22 mouse cellular contexts compared by ENCODE assay signal in the genomic region with DNA sequence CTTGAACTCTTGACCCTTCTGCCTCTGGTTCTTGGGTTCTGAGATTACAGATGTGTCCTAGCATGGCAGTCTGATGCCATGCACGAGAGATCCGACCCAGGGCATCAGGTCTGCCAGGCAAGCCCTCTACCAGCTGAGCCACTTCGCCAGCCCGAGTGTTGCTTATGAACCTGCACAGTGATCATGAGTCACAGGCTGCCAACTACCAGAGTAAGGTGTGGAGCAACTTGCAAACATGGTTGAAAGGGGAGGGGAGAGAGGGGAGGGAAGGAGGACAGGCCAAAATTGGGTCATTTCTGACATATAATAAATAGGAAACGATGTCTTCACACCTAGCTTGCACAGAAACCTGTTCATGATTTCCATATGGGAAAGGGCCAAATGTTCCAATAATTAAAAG. TPM values are rescaled to one million over a fixed set of nuclear protein-coding genes. Genes with fewer than 3 reads are reported as not detected.
DNase-seq lines count a peak whose midpoint lies in the region; ATAC-seq and TF ChIP-seq lines count a peak whose summit lies in the region.
"Had no signal": no experiment of that assay in that cellular context is flagged by ENCODE, and none has a peak within 500 bp of the region (broad histone marks: within the 10 kb centered on the region; RNA-seq: fewer than 3 reads in every experiment).

No protein-coding gene starts in this region.

- H3K27ac ChIP-seq in heart, embryonic 12.5 days (ENCODE audit: poor library complexity, severe bottlenecking), result peak overlapping the region; percentile 36; the same call in 1 of the 2 replicates
- no peak overlapping the region for H3K27ac ChIP-seq in lung, postnatal 0 days (ENCODE audit: low read length)
- H3K27ac ChIP-seq in embryonic fibroblast, embryonic 13.5 days (ENCODE audit: insufficient read depth, low read length), result peak overlapping the region; percentile 72; the same call in 1 of the 2 replicates
- no peak overlapping the region for H3K27ac ChIP-seq in midbrain, embryonic 10.5 days (replicated peaks)
- no peak overlapping the region for H3K27ac ChIP-seq in thymus, adult 2 months (ENCODE audit: control insufficient read depth, insufficient read depth, low read length)
- H3K27ac ChIP-seq: heart, adult 2 months; hindbrain, embryonic 12.5 days; hindbrain, embryonic 15.5 days had no signal

- 82% methylated on average over 5 of the region's 5 CpGs for WGBS in heart, embryonic 12.5 days
- 69% methylated on average over 5 of the region's 5 CpGs for WGBS in lung, postnatal 0 days
- WGBS in midbrain, embryonic 10.5 days, result 90% methylated on average over 5 of the region's 5 CpGs
- WGBS in thymus, adult 2 months, result 94% methylated on average over 5 of the region's 5 CpGs

- no peak for TF ChIP-seq EP300 in lung, postnatal 0 days (IDR thresholded peaks at IDR 0.05)

- no peak overlapping the region for H3K4me3 ChIP-seq in heart, embryonic 12.5 days
- no peak overlapping the region for H3K4me3 ChIP-seq in lung, postnatal 0 days (ENCODE audit: low read depth, low read length)
- H3K4me3 ChIP-seq in embryonic fibroblast, embryonic 13.5 days (ENCODE audit: insufficient read depth, low read length), result no peak overlapping the region
- H3K4me3 ChIP-seq in midbrain, embryonic 10.5 days, result no peak overlapping the region
- no peak overlapping the region for H3K4me3 ChIP-seq in thymus, adult 2 months (ENCODE audit: control insufficient read depth, insufficient read depth, low read length)
- H3K4me3 ChIP-seq: heart, adult 2 months; hindbrain, embryonic 12.5 days; hindbrain, embryonic 15.5 days had no signal

- peaks cover 83% of the 10 kb centered on the region for H3K4me1 ChIP-seq in heart, embryonic 12.5 days (replicated peaks)
- peaks cover 26% of the 10 kb centered on the region; the same call in 1 of the 2 replicates for H3K4me1 ChIP-seq in lung, postnatal 0 days (ENCODE audit: insufficient read depth, low read depth, low read length)
- peaks cover 36% of the 10 kb centered on the region for H3K4me1 ChIP-seq in embryonic fibroblast, embryonic 13.5 days (ENCODE audit: control insufficient read depth, insufficient read depth, low read length)
- H3K4me1 ChIP-seq in midbrain, embryonic 10.5 days, result no peaks in the 10 kb centered on the region
- H3K4me1 ChIP-seq in thymus, adult 2 months (replicated peaks; ENCODE audit: control insufficient read depth, insufficient read depth, low read length), result no peaks in the 10 kb centered on the region

- no peaks in the 10 kb centered on the region for H3K9me3 ChIP-seq in heart, embryonic 12.5 days (replicated peaks)
- no peaks in the 10 kb centered on the region for H3K9me3 ChIP-seq in lung, postnatal 0 days (ENCODE audit: low read length)
- no peaks in the 10 kb centered on the region for H3K9me3 ChIP-seq in midbrain, embryonic 10.5 days (replicated peaks)
- H3K9me3 ChIP-seq: hindbrain, embryonic 12.5 days; hindbrain, embryonic 15.5 days had no signal

- TF ChIP-seq POLR2A in embryonic fibroblast, embryonic 13.5 days (IDR thresholded peaks at IDR 0.05; ENCODE audit: low read depth, low read length), result no peak
- no peak for TF ChIP-seq POLR2A in thymus, adult 2 months (IDR thresholded peaks at IDR 0.05; ENCODE audit: control insufficient read depth, extremely low read depth, insufficient read depth, low read length, poor library complexity)

- H3K9ac ChIP-seq in heart, embryonic 12.5 days, result no peak overlapping the region
- no peak overlapping the region for H3K9ac ChIP-seq in lung, postnatal 0 days (replicated peaks; ENCODE audit: low read depth)
- H3K9ac ChIP-seq: forebrain, postnatal 0 days; hindbrain, embryonic 12.5 days; hindbrain, embryonic 15.5 days had no signal

- TF ChIP-seq CTCF in lung, postnatal 0 days (IDR thresholded peaks at IDR 0.05), result no peak
- TF ChIP-seq CTCF in embryonic fibroblast, embryonic 13.5 days (IDR thresholded peaks at IDR 0.05; ENCODE audit: borderline replicate concordance, insufficient read depth, low read length), result no peak
- TF ChIP-seq CTCF in thymus, adult 2 months (IDR thresholded peaks at IDR 0.05; ENCODE audit: borderline replicate concordance, control insufficient read depth, extremely low read depth, insufficient read depth, low read length, poor library complexity), result no peak

- ATAC-seq in heart, embryonic 12.5 days (ENCODE audit: insufficient number of reproducible peaks, low FRiP score), result no peak
- ATAC-seq in lung, postnatal 0 days, result no peak
- ATAC-seq: activated CD4-positive, CD25-positive, alpha-beta regulatory T cell, adult 4 months; forebrain, embryonic 14.5 days; forebrain, postnatal 0 days had no signal

- no peak overlapping the region for H3K4me2 ChIP-seq in heart, embryonic 12.5 days
- no peak overlapping the region for H3K4me2 ChIP-seq in lung, postnatal 0 days (replicated peaks; ENCODE audit: low read depth, low read length)
- H3K4me2 ChIP-seq: heart, embryonic 11.5 days; hindbrain, embryonic 12.5 days; hindbrain, embryonic 15.5 days had no signal

- H3K27me3 ChIP-seq in heart, embryonic 12.5 days (replicated peaks), result no peaks in the 10 kb centered on the region
- no peaks in the 10 kb centered on the region for H3K27me3 ChIP-seq in lung, postnatal 0 days (replicated peaks; ENCODE audit: insufficient read depth, low read length)
- no peaks in the 10 kb centered on the region for H3K27me3 ChIP-seq in midbrain, embryonic 10.5 days (ENCODE audit: low read depth, poor library complexity, severe bottlenecking)
- H3K27me3 ChIP-seq in thymus, adult 2 months (ENCODE audit: control insufficient read depth, insufficient read depth, low read length), result no peaks in the 10 kb centered on the region
- H3K27me3 ChIP-seq: hindbrain, embryonic 12.5 days; hindbrain, embryonic 15.5 days had no signal

- H3K36me3 ChIP-seq in heart, embryonic 12.5 days, result 0 out of 2 replicates have a peak, but pooled peaks cover 2% of the 10 kb centered on the region
- no peaks in the 10 kb centered on the region for H3K36me3 ChIP-seq in lung, postnatal 0 days (ENCODE audit: insufficient read depth, low read length)
- H3K36me3 ChIP-seq in midbrain, embryonic 10.5 days, result no peaks in the 10 kb centered on the region
- no peaks in the 10 kb centered on the region for H3K36me3 ChIP-seq in thymus, adult 2 months (ENCODE audit: control insufficient read depth, insufficient read depth, low read length)
- H3K36me3 ChIP-seq: hindbrain, embryonic 12.5 days; hindbrain, embryonic 15.5 days had no signal

- DNase-seq in heart, adult 18-20 months, result no peak
- DNase-seq in lung, postnatal 0 days (ENCODE audit: low spot score), result peak; percentile 50
- no peak for DNase-seq in lung, adult 18-20 months
- peak; percentile 56 for DNase-seq in 416B (ENCODE audit: low read depth)
- DNase-seq in midbrain, embryonic 10.5 days (ENCODE audit: low spot score), result no peak
- no peak for DNase-seq in thymus, adult 2 months
- DNase-seq: adrenal gland, adult 8-10 months; adrenal gland, postnatal 25 days; cerebellum, adult 11-12 months; cerebellum, adult 8-10 months; cerebellum, postnatal 10 days; forebrain, postnatal 0 days; gastrocnemius, postnatal 36 days; heart, postnatal 14 days had no signal

RNA-seq across cellular contexts. Expression of a gene that starts 17.0 kb away (rescaled TPM):
- polyA plus RNA-seq in heart, embryonic 12.5 days (2016; fragmentation: Nextera tagmentation; extraction: Ambion mirVana), result 36.8 and 43.6 TPM in 2 replicates
- 10 to 100 TPM; 49.0 to 50.5 TPM for total RNA-seq in heart, adult 18-20 months (2021)
- polyA plus RNA-seq in lung, postnatal 0 days (2015; fragmentation: Nextera tagmentation; extraction: Ambion mirVana), result 28.5 and 30.6 TPM in 2 replicates
- 130 and 144 TPM in 2 replicates for polyA plus RNA-seq in embryonic fibroblast, embryonic 13.5 days (2011; ENCODE audit: insufficient read length, low read depth, missing spikeins)
- polyA plus RNA-seq in midbrain, embryonic 10.5 days (2016; fragmentation: Nextera tagmentation; extraction: Ambion mirVana), result 11.3 and 11.4 TPM in 2 replicates
- polyA plus RNA-seq in thymus, adult 2 months (2012; rRNA removed), result 3.8 and 4.7 TPM in 2 replicates

Comparison
In these comparisons a context has a peak if more than half of its experiments do, and no peak if none do; other contexts are left out.
1. DNase-seq: peak in lung, postnatal 0 days (single experiment) and 416B (single experiment); none in heart, adult 18-20 months (0 of 2), lung, adult 18-20 months (0 of 2), midbrain, embryonic 10.5 days (single experiment) and thymus, adult 2 months (single experiment).
2. H3K27ac ChIP-seq: peak in heart, embryonic 12.5 days (single experiment) and embryonic fibroblast, embryonic 13.5 days (single experiment); none in lung, postnatal 0 days (single experiment), midbrain, embryonic 10.5 days (single experiment) and thymus, adult 2 months (single experiment).